Mouse (Mus musculus) liver, embryonic 14.5 days (tissue): ENCODE measurements around the gene Itga7. TPM values are rescaled to one million over a fixed set of nuclear protein-coding genes. Genes with fewer than 3 reads are reported as not detected.

Source experiments
- ATAC-seq: fragments of 200-750 bp; cut with Nextera tagmentation; 2 replicates; pipeline ENCODE4 v1.8.0; 2017; ENCODE audit warnings: moderate number of reproducible peaks, mild to moderate bottlenecking, moderate library complexity; ENCODE audit not compliant: insufficient read depth
- DNase-seq, 3 experiments: peaks; one replicate each; pipeline ENCODE4 v3.0.0-alpha.2; 2012 to 2013; ENCODE audit warnings: low read depth in 3 of 3, low spot score in 3 of 3
- H3K27ac ChIP-seq: fragments of 300-500 bp; sonication (generic); 2 replicates; pipeline ENCODE4 v1.5.1; 2014; ENCODE audit warnings: moderate library complexity, mild to moderate bottlenecking, control low read depth, inconsistent platforms
- H3K27me3 ChIP-seq: fragments of 300-500 bp; sonication (generic); 2 replicates; pipeline ENCODE4 v1.6.1; 2014; ENCODE audit warnings: mild to moderate bottlenecking, low read length, moderate library complexity; ENCODE audit not compliant: control insufficient read depth, insufficient read depth
- H3K36me3 ChIP-seq: fragments of 300-500 bp; sonication (generic); replicated peaks from 2 replicates; pipeline ENCODE4 v1.6.1; 2014; ENCODE audit warnings: low read depth; ENCODE audit not compliant: control insufficient read depth, insufficient read depth
- H3K4me1 ChIP-seq, 2 experiments: fragments of 200-500 bp in 1 of 2; fragments of 300-500 bp in 1 of 2; sonication (generic) in 1 of 2; replicated peaks; 2 replicates each; pipeline ENCODE4 v1.6.1; 2012 to 2014; ENCODE audit warnings: antibody characterized with exemption in 1 of 2, inconsistent platforms in 1 of 2, low read length in 1 of 2; ENCODE audit not compliant: control insufficient read depth in 2 of 2, insufficient read depth in 2 of 2
- H3K4me2 ChIP-seq: fragments of 300-500 bp; sonication (generic); 2 replicates; pipeline ENCODE4 v1.6.1; 2014; ENCODE audit warnings: low read depth, mild to moderate bottlenecking, control low read depth, moderate library complexity
- H3K4me3 ChIP-seq, 2 experiments: fragments of 200-500 bp in 1 of 2; fragments of 300-500 bp in 1 of 2; sonication (generic) in 1 of 2; 2 replicates each; pipeline ENCODE4 v1.5.1; 2012 to 2014; ENCODE audit warnings: low read depth in 2 of 2, low read length in 2 of 2, mild to moderate bottlenecking in 2 of 2, control low read depth in 1 of 2, inconsistent platforms in 1 of 2, moderate library complexity in 1 of 2; ENCODE audit not compliant: insufficient read depth in 1 of 2
- H3K9ac ChIP-seq: fragments of 300-500 bp; sonication (generic); replicated peaks from 2 replicates; pipeline ENCODE4 v1.6.1; 2014; ENCODE audit warnings: mild to moderate bottlenecking, control low read depth, moderate library complexity
- H3K9me3 ChIP-seq: fragments of 300-500 bp; sonication (generic); 2 replicates; pipeline ENCODE4 v1.6.1; 2016; ENCODE audit warnings: low read length, mixed read lengths; ENCODE audit not compliant: control insufficient read depth
- CTCF ChIP-seq: IDR thresholded peaks from 2 replicates; pipeline ENCODE4 v1.5.1; 2016; ENCODE audit warnings: antibody characterized with exemption, low read depth, control low read depth
- EP300 ChIP-seq: IDR thresholded peaks from 2 replicates; pipeline ENCODE4 v1.6.1; 2016; ENCODE audit warnings: antibody characterized with exemption, low read depth
- WGBS: fragments of 180-500 bp; shearing (Covaris S2); extraction: QIAGEN DNeasy Blood & Tissue Kit; methylation state at CpG from one replicate; pipeline ENCODE4 v1.1.7; 2014; ENCODE audit not compliant: insufficient replicate concordance; 5-methylcytosine and 5-hydroxymethylcytosine counted together
- polyA plus RNA-seq, 2 experiments: library from polyadenylated mRNA; depleted of rRNA in 1 of 2; stranded (reverse) in 1 of 2; unstranded in 1 of 2; fragments of >200 nt; fragmentation: Nextera tagmentation in 1 of 2; extraction: Ambion mirVana in 1 of 2; gene quantifications; 2 replicates each; pipeline versions ENCODE4 v1.2.1 to v1.2.3; 2012 to 2014

Itga7 gene
- polyA plus RNA-seq, 2 experiments, result 0.15 to 0.19 TPM

GRCm38 (mm10) chr10:128891296-128892094, 42.1 kb upstream of the Itga7 start, which contains the start of gene Gdf11:
Gene Gdf11 (minus strand): TSS chr10:128891718.
- H3K9me3 ChIP-seq, result no peaks in the 10 kb centered on the region
- DNase-seq (no peak), ATAC-seq (peak; percentile 29; the same call in 1 of the 2 replicates)
- H3K27me3 ChIP-seq, result peaks cover 66% of the 10 kb centered on the region
- H3K4me2 ChIP-seq, result peak within 1 kb of the TSS; percentile 67
- no peaks in the 10 kb centered on the region for H3K36me3 ChIP-seq
- peak within 1 kb of the TSS; percentile 43 to 57 for H3K4me3 ChIP-seq
- WGBS, result under 1% methylated on average over 57 of the region's 89 CpGs
- H3K27ac ChIP-seq, result no peak within 1 kb of the TSS
- H3K9ac ChIP-seq, result no peak within 1 kb of the TSS; the same call in 1 of the 2 replicates
- TF ChIP-seq CTCF, result 0 out of 2 replicates have a peak, but pooled peaks have one; percentile 3
- TF ChIP-seq EP300, result no peak
- H3K4me1 ChIP-seq, result peaks cover 0 to 5% of the 10 kb centered on the region in 2 experiments; a peak in 1 of 4 replicates

- ATAC-seq, result no peak
- TF ChIP-seq EP300, result no peak
- no peak for TF ChIP-seq CTCF
- peaks cover 0 to 5% of the 10 kb centered on the region in 2 experiments; a peak in 1 of 4 replicates for H3K4me1 ChIP-seq
- peak overlapping the region in 1 of 2 experiments; percentile 57; a peak in 1 of 4 replicates for H3K4me3 ChIP-seq
- H3K9ac ChIP-seq, result no peak overlapping the region
- no peak for DNase-seq
- H3K9me3 ChIP-seq, result no peaks in the 10 kb centered on the region
- peaks cover 72% of the 10 kb centered on the region for H3K27me3 ChIP-seq
- peak overlapping the region; percentile 67 for H3K4me2 ChIP-seq
- no peak overlapping the region for H3K27ac ChIP-seq
- no peaks in the 10 kb centered on the region for H3K36me3 ChIP-seq
- 4% methylated on average over 9 of the region's 9 CpGs for WGBS
Measured at GRCm38 (mm10) chr10:128892246-128892645, 41.4 kb upstream of the Itga7 start.

- no peak overlapping the region for H3K27ac ChIP-seq
- H3K4me2 ChIP-seq, result no peak overlapping the region
- 0% methylated on average over 9 of the region's 9 CpGs for WGBS
- H3K9ac ChIP-seq, result no peak overlapping the region
- no peaks in the 10 kb centered on the region for H3K9me3 ChIP-seq
- DNase-seq (peak; percentile 57 to 63 (median 63)), ATAC-seq (peak; percentile 17; the same call in 1 of the 2 replicates)
- TF ChIP-seq CTCF, result peak; percentile 74
- TF ChIP-seq EP300, result no peak
- H3K36me3 ChIP-seq, result no peaks in the 10 kb centered on the region
- H3K27me3 ChIP-seq, result peaks cover 56% of the 10 kb centered on the region
- H3K4me1 ChIP-seq, result peaks cover 0 to 4% of the 10 kb centered on the region in 2 experiments; a peak in 1 of 4 replicates
- no peak overlapping the region for H3K4me3 ChIP-seq
Measured at GRCm38 (mm10) chr10:128895437-128895836, 38.2 kb upstream of the Itga7 start.

GRCm38 (mm10) chr10:128895952-128896693, 37.5 kb upstream of the Itga7 start:
- Histone ChIP-seq H3K4me1 (0 out of 4 replicates have a peak, but pooled peaks cover 0 to 2% of the 10 kb centered on the region in 2 experiments), H3K9me3 (no peaks in the 10 kb centered on the region), H3K36me3 (no peaks in the 10 kb centered on the region), H3K27me3 (peaks cover 49% of the 10 kb centered on the region), H3K4me2 (no peak overlapping the region), H3K4me3 (no peak overlapping the region), H3K9ac (no peak overlapping the region), H3K27ac (no peak overlapping the region)
- TF ChIP-seq CTCF (no peak), EP300 (no peak)
- ATAC-seq (no peak), DNase-seq (no peak)
- WGBS, result 7% methylated on average over 17 of the region's 17 CpGs
